Mouse (Mus musculus) intestine, embryonic 14.5 days (tissue): Measurements from ENCODE around the gene Hpse2. TPM values are rescaled to one million over a fixed set of nuclear protein-coding genes. Genes with fewer than 3 reads are reported as not detected.

ENCODE experiments used
- ATAC-seq: fragments of 200-750 bp; cut with Nextera tagmentation; replicated peaks from 2 replicates; pipeline ENCODE4 v1.8.0; 2017; ENCODE audit warnings: low read depth, moderate number of reproducible peaks, moderate TSS enrichment, moderate library complexity; ENCODE audit not compliant: low FRiP score, low TSS enrichment
- DNase-seq: peaks from one replicate; pipeline ENCODE4 v3.0.0-alpha.2; 2018; ENCODE audit warnings: low spot score
- H3K27ac ChIP-seq: fragments of 300-500 bp; sonication (generic); 2 replicates; pipeline ENCODE4 v1.5.1; 2014; ENCODE audit warnings: low read depth, mild to moderate bottlenecking, control low read depth
- H3K27me3 ChIP-seq: fragments of 300-500 bp; sonication (generic); replicated peaks from 2 replicates; pipeline ENCODE4 v1.6.1; 2014; ENCODE audit warnings: low read length, control low read depth; ENCODE audit not compliant: control insufficient read depth, insufficient read depth
- H3K36me3 ChIP-seq: fragments of 300-500 bp; sonication (generic); 2 replicates; pipeline ENCODE4 v1.6.1; 2014; ENCODE audit warnings: low read length, control low read depth; ENCODE audit not compliant: control insufficient read depth, insufficient read depth
- H3K4me1 ChIP-seq: fragments of 300-500 bp; sonication (generic); replicated peaks from 2 replicates; pipeline ENCODE4 v1.6.1; 2014; ENCODE audit warnings: low read length, control low read depth, mixed read lengths; ENCODE audit not compliant: control insufficient read depth, insufficient read depth
- H3K4me2 ChIP-seq: fragments of 300-500 bp; sonication (generic); 2 replicates; pipeline ENCODE4 v1.6.1; 2014; ENCODE audit warnings: low read length
- H3K4me3 ChIP-seq: fragments of 300-500 bp; sonication (generic); 2 replicates; pipeline ENCODE4 v1.5.1; 2014; ENCODE audit warnings: low read depth, low read length, control low read depth, mixed read lengths
- H3K9ac ChIP-seq: fragments of 300-500 bp; sonication (generic); 2 replicates; pipeline ENCODE4 v1.6.1; 2014; ENCODE audit warnings: mild to moderate bottlenecking, low read length
- H3K9me3 ChIP-seq: fragments of 300-500 bp; sonication (generic); 2 replicates; pipeline ENCODE4 v1.6.1; 2016; ENCODE audit warnings: low read length, control low read depth; ENCODE audit not compliant: control insufficient read depth
- WGBS: fragments of 180-500 bp; shearing (Covaris S2); extraction: QIAGEN DNeasy Blood & Tissue Kit; methylation state at CpG from one replicate; pipeline ENCODE4 v1.1.7; 2014; 5-methylcytosine and 5-hydroxymethylcytosine counted together
- polyA plus RNA-seq: library from polyadenylated mRNA; unstranded; fragments of >200 nt; fragmentation: Nextera tagmentation; extraction: Ambion mirVana; gene quantifications from 2 replicates; pipeline ENCODE4 v1.2.1, GENCODE M21; 2014

The Hpse2 gene
- polyA plus RNA-seq, 1 experiment from 2014 or later = 20.3 TPM

DNA sequence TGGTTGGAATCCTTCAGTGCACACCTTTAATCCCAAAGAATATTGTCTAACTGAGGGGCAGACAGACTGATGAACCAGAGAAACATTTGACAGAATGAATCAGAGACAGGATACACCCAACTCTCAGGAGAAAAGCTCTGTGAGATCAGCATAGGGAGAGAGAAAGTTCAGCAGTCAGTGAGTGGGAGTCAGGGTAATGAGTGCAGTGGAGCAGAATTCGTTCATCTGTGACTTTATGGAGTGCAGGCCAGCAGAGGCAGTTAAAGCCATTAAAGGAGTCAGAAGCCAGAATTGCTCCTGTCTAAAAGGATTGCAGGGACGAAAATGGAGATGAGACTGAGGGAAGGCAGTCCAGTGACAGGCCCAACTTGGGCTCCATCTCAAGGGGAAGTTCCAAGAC, 410.2 kb downstream of the Hpse2 start:
- Histone ChIP-seq H3K4me3 (no peak overlapping the region), H3K27me3 (no peaks in the 10 kb centered on the region), H3K36me3 (no peaks in the 10 kb centered on the region), H3K9ac (no peak overlapping the region), H3K4me2 (no peak overlapping the region), H3K27ac (no peak overlapping the region), H3K9me3 (no peaks in the 10 kb centered on the region), H3K4me1 (peaks cover 11% of the 10 kb centered on the region)
- no peak for DNase-seq
- ATAC-seq = no peak
- WGBS = 81% methylated on average over 2 of the region's 2 CpGs

DNA sequence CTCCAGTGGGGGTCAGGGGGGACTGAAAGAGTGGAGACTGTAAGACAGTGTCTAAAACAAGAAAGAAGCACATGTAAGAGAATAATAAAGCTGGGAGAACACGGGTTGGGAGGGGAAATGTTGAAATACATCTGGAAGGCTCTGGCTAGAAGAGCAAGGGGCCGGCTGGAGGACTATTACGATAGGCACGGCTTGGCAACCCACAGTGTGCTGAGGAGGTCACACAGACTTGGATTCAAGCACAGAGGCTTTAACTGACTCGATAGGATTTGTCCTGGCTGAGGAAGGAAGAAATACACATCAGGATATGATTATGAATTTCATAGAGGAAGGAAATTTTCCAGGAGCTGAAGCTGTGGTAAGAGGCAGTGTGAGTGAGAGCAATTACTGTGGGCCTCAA, 414.4 kb downstream of the Hpse2 start:
- peaks cover 6% of the 10 kb centered on the region; the same call in 1 of the 2 replicates for H3K4me1 ChIP-seq
- H3K27ac ChIP-seq = no peak overlapping the region
- ATAC-seq (no peak), DNase-seq (no peak)
- no peaks in the 10 kb centered on the region for H3K36me3 ChIP-seq
- no peak overlapping the region for H3K4me2 ChIP-seq
- H3K27me3 ChIP-seq = no peaks in the 10 kb centered on the region
- no peak overlapping the region for H3K9ac ChIP-seq
- no peak overlapping the region for H3K4me3 ChIP-seq
- H3K9me3 ChIP-seq = no peaks in the 10 kb centered on the region
- WGBS = 87% methylated on average over 5 of the region's 5 CpGs

DNA sequence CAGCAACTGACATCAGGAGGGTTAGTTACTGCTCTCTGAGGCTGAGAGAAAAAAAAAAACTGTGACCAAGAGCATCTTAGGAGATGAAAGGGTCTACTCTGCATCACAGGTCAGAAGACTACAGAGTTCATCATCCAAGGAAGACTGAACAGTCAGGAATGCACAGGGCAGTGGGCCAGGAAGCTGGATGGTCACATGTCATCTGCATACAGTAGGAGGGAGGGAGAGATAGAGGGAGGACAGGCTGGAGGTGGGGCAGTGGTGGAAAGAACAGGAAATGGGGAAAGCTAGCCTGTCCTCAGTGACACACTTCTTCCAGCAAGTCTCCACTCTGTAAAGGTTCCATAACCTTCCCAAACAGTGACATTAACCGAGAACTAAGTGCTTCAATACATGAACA, 423.0 kb downstream of the Hpse2 start:
- Histone ChIP-seq H3K4me3 (no peak overlapping the region), H3K9me3 (no peaks in the 10 kb centered on the region), H3K27ac (no peak overlapping the region), H3K9ac (no peak overlapping the region), H3K36me3 (no peaks in the 10 kb centered on the region), H3K27me3 (no peaks in the 10 kb centered on the region), H3K4me2 (no peak overlapping the region), H3K4me1 (no peaks in the 10 kb centered on the region)
- no peak for ATAC-seq
- DNase-seq = no peak
- 77% methylated on average over 1 of the region's 1 CpGs for WGBS

DNA sequence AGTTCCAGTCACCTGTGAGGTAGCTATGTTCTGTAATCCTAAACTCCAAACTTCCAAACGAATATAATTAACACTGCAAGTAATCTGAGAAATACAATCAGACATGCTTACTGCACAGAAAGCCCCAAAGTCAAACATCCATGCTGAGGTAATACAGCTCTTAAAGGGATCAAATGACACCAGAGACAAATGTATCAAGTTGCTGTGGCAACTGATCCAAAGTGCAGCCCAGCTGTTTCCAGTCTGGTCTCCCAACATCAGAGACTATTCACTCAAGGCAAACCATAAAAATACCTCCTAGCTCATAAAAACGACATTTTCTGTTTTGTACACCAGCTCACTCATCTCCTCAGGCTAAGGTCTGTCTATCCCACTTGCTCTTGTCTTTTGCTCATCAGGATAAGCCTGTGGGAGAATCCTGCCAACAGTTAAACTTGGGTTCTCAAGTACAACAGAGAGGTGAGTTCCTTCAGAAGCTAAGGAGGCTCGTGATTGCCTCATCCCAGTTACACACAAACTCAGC, 440.0 kb downstream of the Hpse2 start:
- DNase-seq (no peak), ATAC-seq (no peak)
- H3K4me2 ChIP-seq = no peak overlapping the region
- no peak overlapping the region for H3K4me3 ChIP-seq
- H3K4me1 ChIP-seq = peaks cover 8% of the 10 kb centered on the region; the same call in 1 of the 2 replicates
- H3K27me3 ChIP-seq = no peaks in the 10 kb centered on the region
- no peaks in the 10 kb centered on the region for H3K36me3 ChIP-seq
- WGBS = 17% methylated on average over 3 of the region's 3 CpGs
- no peak overlapping the region for H3K9ac ChIP-seq
- peaks cover 9% of the 10 kb centered on the region for H3K9me3 ChIP-seq
- H3K27ac ChIP-seq = no peak overlapping the region

DNA sequence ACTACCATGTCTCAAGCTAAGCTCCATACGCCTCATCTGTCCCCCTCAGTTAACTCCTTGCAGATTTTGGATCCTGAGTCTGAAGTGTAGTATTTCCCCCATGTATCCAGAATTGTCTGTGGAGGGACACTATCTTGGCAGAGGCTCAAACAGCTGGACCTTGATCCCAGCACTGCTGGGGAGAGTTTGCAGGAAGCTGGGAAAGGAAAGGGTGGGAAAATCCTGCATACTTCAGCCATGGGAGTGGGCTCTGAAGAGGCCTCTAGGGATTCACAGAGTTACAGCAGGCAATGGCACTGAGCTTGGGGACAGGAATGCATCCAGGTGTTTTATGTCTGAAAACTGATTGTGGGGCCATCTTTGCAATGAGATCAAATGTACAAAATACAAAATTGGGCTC, 450.6 kb downstream of the Hpse2 start:
- Histone ChIP-seq H3K4me2 (no peak overlapping the region), H3K27ac (peak overlapping the region; percentile 74; the same call in 1 of the 2 replicates), H3K4me3 (no peak overlapping the region), H3K9ac (no peak overlapping the region), H3K9me3 (peaks cover 10% of the 10 kb centered on the region), H3K27me3 (no peaks in the 10 kb centered on the region), H3K4me1 (peaks cover 20% of the 10 kb centered on the region), H3K36me3 (no peaks in the 10 kb centered on the region)
- 34% methylated on average over 1 of the region's 1 CpGs for WGBS
- DNase-seq (no peak), ATAC-seq (peak; percentile 19; the same call in 1 of the 2 replicates)

DNA sequence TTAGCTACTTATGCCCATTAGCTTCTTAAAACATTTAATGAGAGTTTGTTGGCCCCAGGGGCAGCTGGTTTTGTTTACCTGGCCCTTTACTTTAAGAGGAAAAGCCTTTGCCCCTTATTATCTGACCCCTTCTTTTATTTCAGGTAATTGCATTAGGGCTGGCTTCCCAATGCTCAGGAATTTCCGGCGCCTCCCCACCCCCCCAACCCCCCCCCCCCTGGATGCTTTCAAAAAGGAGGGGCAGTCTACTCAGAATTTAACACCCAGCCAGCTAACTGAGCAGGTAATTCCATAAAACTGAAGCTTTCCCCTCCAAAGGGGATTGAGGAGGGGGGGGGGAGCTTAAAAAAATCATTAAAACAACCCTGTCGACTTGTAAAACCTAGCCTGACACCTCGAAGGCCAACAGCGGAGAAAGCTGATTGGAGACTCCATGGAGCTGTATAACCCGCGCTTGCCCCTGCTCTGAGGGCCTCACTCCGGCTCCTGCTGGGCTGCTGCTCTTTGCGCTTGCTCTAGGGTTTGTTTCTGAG, 451.4 kb downstream of the Hpse2 start:
- Histone ChIP-seq H3K27me3 (no peaks in the 10 kb centered on the region), H3K4me3 (no peak overlapping the region), H3K9me3 (0 out of 2 replicates have a peak, but pooled peaks cover 2% of the 10 kb centered on the region), H3K27ac (peak overlapping the region; percentile 74), H3K36me3 (no peaks in the 10 kb centered on the region), H3K9ac (no peak overlapping the region), H3K4me2 (peak overlapping the region; percentile 15; the same call in 1 of the 2 replicates), H3K4me1 (peaks cover 20% of the 10 kb centered on the region)
- DNase-seq (no peak), ATAC-seq (no peak)
- WGBS = 13% methylated on average over 9 of the region's 9 CpGs

DNA sequence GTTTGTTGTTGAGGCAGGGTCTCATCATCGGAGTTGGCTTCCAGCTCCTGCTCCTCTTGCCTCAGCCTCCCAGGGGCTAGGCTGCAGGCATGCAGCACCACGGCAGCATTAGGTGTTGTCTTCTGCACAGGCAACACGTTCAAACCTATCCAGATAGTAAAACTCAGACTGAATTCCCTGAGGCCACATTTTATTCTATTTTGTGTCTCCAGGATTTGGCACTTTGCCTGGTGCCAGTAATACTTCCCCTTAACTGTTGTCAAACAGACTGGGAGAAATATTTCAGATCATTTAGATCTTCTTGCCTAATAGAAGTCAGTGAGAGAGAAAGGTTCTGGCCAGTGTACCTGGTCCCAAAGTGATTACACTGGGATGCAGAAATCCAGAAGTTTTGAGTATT, 458.5 kb downstream of the Hpse2 start:
- DNase-seq (no peak), ATAC-seq (no peak)
- no peaks in the 10 kb centered on the region for H3K4me1 ChIP-seq
- no peaks in the 10 kb centered on the region for H3K36me3 ChIP-seq
- H3K9ac ChIP-seq = no peak overlapping the region
- H3K9me3 ChIP-seq = no peaks in the 10 kb centered on the region
- H3K27me3 ChIP-seq = no peaks in the 10 kb centered on the region
- 49% methylated on average over 3 of the region's 3 CpGs for WGBS
- no peak overlapping the region for H3K27ac ChIP-seq
- H3K4me2 ChIP-seq = no peak overlapping the region
- no peak overlapping the region for H3K4me3 ChIP-seq

DNA sequence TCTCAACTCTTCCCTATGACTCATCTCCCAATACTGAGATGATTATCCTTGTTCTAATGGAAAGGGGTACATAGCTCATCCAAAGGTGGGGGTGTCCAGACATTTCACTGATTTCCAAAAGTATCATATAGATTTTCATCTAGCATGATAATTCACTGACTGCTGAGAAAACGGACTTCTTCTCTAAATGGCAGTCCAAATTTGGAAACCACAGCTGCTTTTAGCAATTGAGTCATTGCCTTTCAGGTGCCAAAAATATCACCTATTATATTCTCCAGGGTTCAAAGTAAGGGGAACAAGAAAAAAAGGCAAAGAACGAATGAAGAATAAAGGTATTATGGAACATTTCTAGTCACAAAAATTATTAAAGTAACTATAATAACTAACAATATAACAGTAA, 459.9 kb downstream of the Hpse2 start:
- H3K27ac ChIP-seq = no peak overlapping the region
- 75% methylated on average over 2 of the region's 2 CpGs for WGBS

DNA sequence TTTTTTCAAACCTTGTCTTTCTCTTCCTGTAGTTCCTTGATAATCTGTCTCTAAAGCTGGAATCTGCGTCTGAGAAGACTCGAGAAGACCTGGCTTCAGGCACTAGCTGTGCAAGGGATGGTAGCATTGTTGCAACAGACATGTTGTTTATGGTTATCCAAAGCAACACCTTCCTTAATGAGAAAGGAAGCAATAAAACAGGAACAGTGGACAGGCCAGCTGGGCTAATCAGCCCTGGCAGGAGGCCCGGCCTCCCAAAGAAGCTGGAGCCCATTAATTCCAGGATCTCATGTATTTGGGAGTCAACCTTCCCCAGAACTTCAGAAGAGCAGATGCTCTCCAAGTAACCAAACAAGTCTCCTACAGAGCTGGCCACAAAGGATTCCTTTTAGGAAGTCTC, 465.5 kb downstream of the Hpse2 start:
- DNase-seq (no peak), ATAC-seq (no peak)
- Histone ChIP-seq H3K9me3 (no peaks in the 10 kb centered on the region), H3K4me3 (no peak overlapping the region), H3K9ac (no peak overlapping the region), H3K27ac (peak overlapping the region; percentile 4; the same call in 1 of the 2 replicates), H3K27me3 (no peaks in the 10 kb centered on the region), H3K36me3 (no peaks in the 10 kb centered on the region), H3K4me2 (no peak overlapping the region), H3K4me1 (no peaks in the 10 kb centered on the region; the same call in 1 of the 2 replicates)
- WGBS = 41% methylated on average over 3 of the region's 3 CpGs

More for the DNA sequence above, 459.9 kb downstream of the Hpse2 start:
- no peaks in the 10 kb centered on the region for H3K36me3 ChIP-seq
- no peaks in the 10 kb centered on the region for H3K4me1 ChIP-seq
- no peak for ATAC-seq
- H3K9ac ChIP-seq = no peak overlapping the region
- no peak overlapping the region for H3K4me3 ChIP-seq
- DNase-seq = no peak
- no peaks in the 10 kb centered on the region for H3K27me3 ChIP-seq
- no peak overlapping the region for H3K4me2 ChIP-seq
- H3K9me3 ChIP-seq = no peaks in the 10 kb centered on the region
